Mouse (Mus musculus) heart, embryonic 15.5 days (tissue): ENCODE measurements around the gene Bcam. TPM values are rescaled to one million over a fixed set of nuclear protein-coding genes. Genes with fewer than 3 reads are reported as not detected.

Experiments
- ATAC-seq: fragments of 200-750 bp; cut with Nextera tagmentation; replicated peaks from 2 replicates; pipeline ENCODE4 v1.8.0; 2017; ENCODE audit warnings: low read depth, moderate TSS enrichment; ENCODE audit not compliant: insufficient number of reproducible peaks, insufficient read depth, low FRiP score
- H3K27ac ChIP-seq: fragments of 300-500 bp; sonication (generic); 2 replicates; pipeline ENCODE4 v1.5.1; 2015; ENCODE audit warnings: mild to moderate bottlenecking, inconsistent platforms
- H3K27me3 ChIP-seq: fragments of 300-500 bp; sonication (generic); 2 replicates; pipeline ENCODE4 v1.6.1; 2015; ENCODE audit warnings: inconsistent platforms
- H3K36me3 ChIP-seq: fragments of 300-500 bp; sonication (generic); 2 replicates; pipeline ENCODE4 v1.6.1; 2015; ENCODE audit warnings: mild to moderate bottlenecking, inconsistent platforms
- H3K4me1 ChIP-seq: fragments of 300-500 bp; sonication (generic); replicated peaks from 2 replicates; pipeline ENCODE4 v1.6.1; 2015; ENCODE audit warnings: inconsistent platforms
- H3K4me2 ChIP-seq: fragments of 300-500 bp; sonication (generic); 2 replicates; pipeline ENCODE4 v1.6.1; 2015; ENCODE audit warnings: inconsistent platforms, mild to moderate bottlenecking, moderate library complexity
- H3K4me3 ChIP-seq: fragments of 300-500 bp; sonication (generic); 2 replicates; pipeline ENCODE4 v1.5.1; 2015; ENCODE audit warnings: mild to moderate bottlenecking, inconsistent platforms
- H3K9ac ChIP-seq: fragments of 300-500 bp; sonication (generic); 2 replicates; pipeline ENCODE4 v1.6.1; 2015; ENCODE audit warnings: mild to moderate bottlenecking, inconsistent platforms
- H3K9me3 ChIP-seq: fragments of 300-500 bp; sonication (generic); replicated peaks from 2 replicates; pipeline ENCODE4 v1.6.1; 2016; ENCODE audit warnings: inconsistent platforms
- WGBS: fragments of 180-500 bp; shearing (Covaris S2); methylation state at CpG from one replicate; pipeline ENCODE4 v1.1.7; 2015; ENCODE audit warnings: mixed read lengths; 5-methylcytosine and 5-hydroxymethylcytosine counted together
- polyA plus RNA-seq: library from polyadenylated mRNA; unstranded; fragments of >200 nt; fragmentation: Nextera tagmentation; extraction: Ambion mirVana; gene quantifications from 2 replicates; pipeline ENCODE4 v1.2.1, GENCODE M21; 2015

Gene Bcam
- polyA plus RNA-seq, 1 experiment from 2014 or later = 358 TPM

GRCm38 (mm10) chr7:19784764-19785535, 14.1 kb upstream of the Bcam start:
- Histone ChIP-seq H3K27ac (no peak overlapping the region), H3K4me3 (no peak overlapping the region), H3K4me2 (no peak overlapping the region), H3K9me3 (no peaks in the 10 kb centered on the region), H3K27me3 (no peaks in the 10 kb centered on the region), H3K36me3 (no peaks in the 10 kb centered on the region), H3K9ac (no peak overlapping the region), H3K4me1 (peaks cover 3% of the 10 kb centered on the region)
- no peak for ATAC-seq
- WGBS = 26% methylated on average over 11 of the region's 11 CpGs

DNA sequence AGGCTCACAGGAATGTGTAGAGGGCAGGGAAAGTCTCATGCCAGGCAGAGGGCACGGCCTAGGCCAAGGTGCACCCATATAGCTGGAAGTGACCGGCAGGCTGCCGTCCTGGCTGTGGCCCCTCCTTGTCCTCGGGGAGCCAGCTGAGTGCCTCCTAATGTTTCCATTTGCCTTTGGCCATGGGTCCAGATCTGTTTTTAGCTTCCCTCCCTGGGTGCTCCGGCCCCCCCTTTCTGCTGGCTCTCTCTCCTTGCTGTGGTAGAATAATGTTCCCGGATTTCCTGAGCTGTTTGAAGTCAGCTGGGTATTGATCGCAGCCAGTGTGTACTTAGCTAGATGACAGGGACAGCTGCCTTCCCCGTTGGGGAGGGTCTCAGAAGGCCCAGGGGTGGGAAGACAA, 12.8 kb upstream of the Bcam start:
- no peak overlapping the region for H3K27ac ChIP-seq
- no peak overlapping the region for H3K9ac ChIP-seq
- no peaks in the 10 kb centered on the region for H3K27me3 ChIP-seq
- no peak overlapping the region for H3K4me3 ChIP-seq
- no peaks in the 10 kb centered on the region for H3K9me3 ChIP-seq
- 66% methylated on average over 8 of the region's 8 CpGs for WGBS
- no peak for ATAC-seq
- H3K36me3 ChIP-seq = no peaks in the 10 kb centered on the region
- H3K4me1 ChIP-seq = no peaks in the 10 kb centered on the region; the same call in 1 of the 2 replicates
- no peak overlapping the region for H3K4me2 ChIP-seq

GRCm38 (mm10) chr7:19782645-19783044, 11.8 kb upstream of the Bcam start:
- no peaks in the 10 kb centered on the region for H3K27me3 ChIP-seq
- H3K4me1 ChIP-seq = no peaks in the 10 kb centered on the region; the same call in 1 of the 2 replicates
- 80% methylated on average over 4 of the region's 4 CpGs for WGBS
- no peak overlapping the region for H3K9ac ChIP-seq
- no peak overlapping the region for H3K27ac ChIP-seq
- H3K4me2 ChIP-seq = no peak overlapping the region
- no peaks in the 10 kb centered on the region for H3K36me3 ChIP-seq
- H3K9me3 ChIP-seq = no peaks in the 10 kb centered on the region
- ATAC-seq = no peak
- no peak overlapping the region for H3K4me3 ChIP-seq

DNA sequence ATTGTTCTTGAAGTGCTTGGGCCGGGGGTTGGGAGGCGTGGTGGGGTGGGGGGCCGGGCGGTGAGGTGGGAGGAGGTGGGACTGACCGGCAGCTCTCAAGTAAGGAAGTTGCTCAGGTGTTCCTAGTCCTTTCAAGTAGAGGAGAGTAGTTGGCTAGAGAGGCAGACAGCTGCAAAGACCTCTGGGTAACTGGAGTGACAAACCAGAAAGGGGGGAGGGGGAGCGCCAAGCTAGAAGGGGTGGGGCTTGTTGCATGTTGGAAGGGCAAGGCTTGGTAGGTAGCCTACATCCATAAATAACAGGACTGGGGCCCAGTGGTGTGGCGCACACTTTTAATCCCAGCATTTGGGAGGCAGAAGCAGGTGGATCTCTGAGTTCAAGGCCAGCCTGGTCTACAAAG, 10.9 kb upstream of the Bcam start:
- H3K4me1 ChIP-seq = peaks cover 6% of the 10 kb centered on the region
- H3K9ac ChIP-seq = no peak overlapping the region
- H3K27me3 ChIP-seq = no peaks in the 10 kb centered on the region
- H3K9me3 ChIP-seq = no peaks in the 10 kb centered on the region
- ATAC-seq = no peak
- WGBS = 83% methylated on average over 7 of the region's 7 CpGs
- H3K36me3 ChIP-seq = no peaks in the 10 kb centered on the region
- no peak overlapping the region for H3K4me2 ChIP-seq
- H3K4me3 ChIP-seq = no peak overlapping the region
- no peak overlapping the region for H3K27ac ChIP-seq

DNA sequence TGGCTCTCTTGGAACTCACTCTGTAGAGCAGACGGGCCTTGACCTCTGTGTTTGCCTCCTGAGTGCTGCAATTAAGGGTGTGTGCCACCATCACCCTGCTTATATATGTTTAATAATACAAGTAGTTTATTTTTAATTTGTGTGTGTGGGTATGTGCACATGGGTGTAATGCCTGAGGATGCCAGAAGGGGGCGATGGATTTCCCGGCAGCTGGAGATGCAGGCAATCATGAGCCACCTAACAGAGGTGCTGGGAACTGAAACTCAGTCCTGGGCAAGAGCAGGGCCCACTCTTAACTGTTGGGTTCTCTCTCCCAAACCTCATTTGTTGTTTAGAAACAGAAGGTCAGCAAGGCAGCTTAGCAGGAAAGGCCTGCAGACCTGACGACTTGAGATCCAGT, 9.1 kb upstream of the Bcam start:
- Histone ChIP-seq H3K27ac (no peak overlapping the region), H3K4me2 (no peak overlapping the region), H3K4me1 (peaks cover 6% of the 10 kb centered on the region), H3K27me3 (no peaks in the 10 kb centered on the region), H3K9ac (no peak overlapping the region), H3K4me3 (no peak overlapping the region), H3K36me3 (no peaks in the 10 kb centered on the region), H3K9me3 (no peaks in the 10 kb centered on the region)
- 76% methylated on average over 4 of the region's 4 CpGs for WGBS
- no peak for ATAC-seq

DNA sequence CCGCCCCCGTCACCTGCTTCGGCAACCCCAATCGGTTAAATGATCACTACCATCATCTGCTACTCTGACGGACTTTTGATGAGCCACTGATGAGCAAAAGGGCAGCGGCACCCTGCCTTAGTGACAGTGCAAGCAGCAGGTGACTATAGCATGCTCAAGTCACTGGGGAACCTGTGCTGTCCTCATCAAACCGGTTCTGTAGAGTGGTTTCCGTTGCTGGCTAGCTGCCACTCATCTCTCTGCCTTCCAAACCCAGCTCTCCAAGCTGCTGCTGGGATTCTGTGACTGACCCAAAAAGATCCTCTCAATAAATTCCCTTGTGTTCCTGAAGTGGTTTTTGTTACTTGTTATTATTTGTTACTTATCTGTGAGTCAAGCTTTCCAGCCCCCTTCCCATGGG, 7.8 kb upstream of the Bcam start:
- Histone ChIP-seq H3K9me3 (no peaks in the 10 kb centered on the region), H3K27me3 (no peaks in the 10 kb centered on the region), H3K4me1 (peaks cover 6% of the 10 kb centered on the region), H3K27ac (no peak overlapping the region), H3K4me2 (no peak overlapping the region), H3K4me3 (no peak overlapping the region), H3K36me3 (no peaks in the 10 kb centered on the region), H3K9ac (no peak overlapping the region)
- 76% methylated on average over 8 of the region's 8 CpGs for WGBS
- ATAC-seq = no peak

DNA sequence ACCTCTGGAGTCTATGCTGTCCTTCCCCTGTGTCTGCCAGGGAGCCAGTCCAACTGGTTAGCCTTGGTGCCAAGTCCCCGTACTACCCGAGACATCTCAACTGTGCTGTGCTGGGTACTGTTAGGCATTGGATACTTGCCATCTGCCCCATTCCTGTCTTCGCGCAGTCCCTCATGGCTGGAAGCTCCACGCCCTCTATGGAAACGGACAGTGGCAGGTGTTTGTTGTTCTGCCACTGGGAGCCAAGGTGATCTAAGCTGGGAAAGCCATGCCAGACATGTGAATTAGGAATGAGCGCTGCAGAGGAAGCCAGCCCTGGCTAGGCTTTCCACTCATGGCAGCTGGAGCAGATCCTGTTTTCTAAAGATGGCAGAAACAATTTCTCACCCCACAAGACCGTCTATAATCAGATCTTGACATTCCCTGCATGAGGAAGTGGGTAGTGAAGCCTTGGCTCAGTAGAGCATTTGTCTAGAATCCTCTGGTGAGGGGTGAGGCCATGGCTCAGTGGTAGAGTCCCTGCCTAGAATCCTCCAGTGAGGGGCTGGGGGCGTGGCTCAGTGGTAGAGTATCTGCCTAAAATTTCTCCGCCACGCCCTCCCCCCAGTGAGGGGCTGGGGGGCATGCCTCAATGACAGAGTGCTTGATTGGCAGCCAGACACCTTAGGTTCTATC, 6.4 kb upstream of the Bcam start:
- no peak; the same call in 1 of the 2 replicates for ATAC-seq
- H3K27ac ChIP-seq = 0 out of 2 replicates have a peak overlapping the region, but pooled peaks have one; percentile 22
- H3K9ac ChIP-seq = no peak overlapping the region
- no peaks in the 10 kb centered on the region for H3K9me3 ChIP-seq
- H3K4me1 ChIP-seq = peaks cover 6% of the 10 kb centered on the region
- no peaks in the 10 kb centered on the region for H3K27me3 ChIP-seq
- no peaks in the 10 kb centered on the region for H3K36me3 ChIP-seq
- no peak overlapping the region for H3K4me3 ChIP-seq
- 77% methylated on average over 11 of the region's 11 CpGs for WGBS
- no peak overlapping the region for H3K4me2 ChIP-seq

DNA sequence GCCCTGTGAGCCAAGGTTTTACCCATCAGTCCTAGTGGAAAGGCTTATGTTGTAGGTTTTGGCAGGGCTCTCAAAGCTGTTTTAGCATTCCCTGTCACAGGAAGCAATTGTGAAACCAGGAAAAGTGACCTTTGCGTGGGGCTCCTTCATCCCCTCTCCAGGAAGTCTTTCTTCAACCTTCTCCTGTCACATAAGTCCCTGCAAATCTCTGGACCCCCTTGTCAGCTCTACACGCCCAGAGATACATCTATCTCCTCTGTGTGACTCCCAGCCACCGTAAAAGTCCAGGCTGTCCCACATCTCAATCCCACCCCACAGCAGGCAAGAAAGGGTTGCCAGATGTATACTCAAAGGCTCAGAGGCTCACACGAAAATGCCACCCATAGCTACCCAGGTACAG, 866 bp upstream of the Bcam start:
- Histone ChIP-seq H3K9ac (no peak overlapping the region), H3K27me3 (no peaks in the 10 kb centered on the region), H3K27ac (no peak overlapping the region), H3K9me3 (no peaks in the 10 kb centered on the region), H3K4me2 (peak overlapping the region; percentile 88), H3K4me3 (no peak overlapping the region), H3K36me3 (peaks cover 1% of the 10 kb centered on the region; the same call in 1 of the 2 replicates), H3K4me1 (peaks cover 38% of the 10 kb centered on the region)
- ATAC-seq = no peak
- 57% methylated on average over 4 of the region's 4 CpGs for WGBS

DNA sequence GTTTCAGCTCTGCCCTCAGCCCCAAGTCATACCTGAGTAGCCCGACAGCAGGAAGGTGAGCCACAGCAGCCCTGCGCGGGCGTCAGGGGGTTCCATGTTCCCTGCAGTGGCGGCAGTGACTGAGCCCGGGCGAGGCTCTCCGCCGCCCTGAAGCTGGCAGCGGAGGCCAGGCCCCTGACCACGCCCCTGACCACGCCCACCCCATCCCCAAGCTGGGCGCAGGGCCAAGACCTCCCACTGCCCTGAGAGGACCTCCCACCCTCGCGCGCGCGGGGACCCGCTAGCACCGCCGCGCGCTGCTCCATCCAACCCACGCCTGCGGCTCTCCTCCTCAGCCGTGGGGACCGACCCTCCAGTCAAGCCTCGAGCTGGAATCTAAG, 451 bp downstream of the Bcam start:
- Histone ChIP-seq H3K9me3 (no peaks in the 10 kb centered on the region), H3K27ac (peak overlapping the region; percentile 88), H3K9ac (peak overlapping the region; percentile 88), H3K4me1 (peaks cover 38% of the 10 kb centered on the region), H3K27me3 (no peaks in the 10 kb centered on the region), H3K4me2 (peak overlapping the region; percentile 88), H3K4me3 (peak overlapping the region; percentile 79), H3K36me3 (peaks cover 5% of the 10 kb centered on the region)
- peak; percentile 70 for ATAC-seq
- under 1% methylated on average over 27 of the region's 28 CpGs for WGBS

- WGBS = 8% methylated on average over 16 of the region's 16 CpGs
These were observed 1.1 kb downstream of the Bcam start for GRCm38 (mm10) chr7:19769434-19770374.

GRCm38 (mm10) chr7:19769001-19769400, 1.8 kb downstream of the Bcam start:
- Histone ChIP-seq H3K4me2 (peak overlapping the region; percentile 88), H3K9ac (peak overlapping the region; percentile 88), H3K27ac (peak overlapping the region; percentile 88), H3K4me1 (peaks cover 38% of the 10 kb centered on the region), H3K36me3 (peaks cover 16% of the 10 kb centered on the region), H3K27me3 (no peaks in the 10 kb centered on the region), H3K9me3 (no peaks in the 10 kb centered on the region), H3K4me3 (peak overlapping the region; percentile 79)
- ATAC-seq = peak; percentile 45; the same call in 1 of the 2 replicates
- WGBS = 14% methylated on average over 4 of the region's 4 CpGs

More at GRCm38 (mm10) chr7:19769434-19770374, 1.1 kb downstream of the Bcam start:
- H3K9ac ChIP-seq = peak overlapping the region; percentile 88
- no peaks in the 10 kb centered on the region for H3K27me3 ChIP-seq
- ATAC-seq = peak; percentile 0; the same call in 1 of the 2 replicates
- H3K4me3 ChIP-seq = peak overlapping the region; percentile 79
- H3K4me1 ChIP-seq = peaks cover 38% of the 10 kb centered on the region
- peak overlapping the region; percentile 88 for H3K4me2 ChIP-seq
- H3K9me3 ChIP-seq = no peaks in the 10 kb centered on the region
- H3K36me3 ChIP-seq = peaks cover 9% of the 10 kb centered on the region
- H3K27ac ChIP-seq = peak overlapping the region; percentile 88
